Mouse (Mus musculus): Measurements from ENCODE around the gene C1qtnf12. TPM values are rescaled to one million over a fixed set of nuclear protein-coding genes. Genes with fewer than 3 reads are reported as not detected.

Gene C1qtnf12
- polyA plus RNA-seq, 1 experiment = 7.7 TPM

- peaks cover 73% of the 10 kb centered on the region for H3K4me1 ChIP-seq (ENCODE audit: control insufficient read depth)
- H3K36me3 ChIP-seq (ENCODE audit: control insufficient read depth) = peaks cover 27% of the 10 kb centered on the region
- H3K4me3 ChIP-seq (replicated peaks) = peak within 1 kb of the TSS; percentile 78
- no peaks in the 10 kb centered on the region for H3K27me3 ChIP-seq (ENCODE audit: control insufficient read depth)
- TF ChIP-seq GATA1 (IDR thresholded peaks at IDR 0.05; ENCODE audit: low read length) (no peak), TAL1 (IDR thresholded peaks at IDR 0.05; ENCODE audit: low read length) (no peak)
- H3K9me3 ChIP-seq (ENCODE audit: control insufficient read depth, low read length) = no peaks in the 10 kb centered on the region
Observed at GRCm38 (mm10) chr4:155992241-155992905, 30.3 kb downstream of the C1qtnf12 start, which contains the start of the genes B3galt6 and Sdf4. B3galt6 (minus strand) TSS chr4:155992649. Sdf4 (plus strand) TSS chr4:155992872.

GRCm38 (mm10) chr4:155992906-155993547, 30.9 kb downstream of the C1qtnf12 start:
- peak overlapping the region; percentile 78 for H3K4me3 ChIP-seq (replicated peaks)
- peaks cover 34% of the 10 kb centered on the region for H3K36me3 ChIP-seq (ENCODE audit: control insufficient read depth)
- peaks cover 72% of the 10 kb centered on the region for H3K4me1 ChIP-seq (ENCODE audit: control insufficient read depth)

GRCm38 (mm10) chr4:155993606-155994005, 31.5 kb downstream of the C1qtnf12 start:
- no peaks in the 10 kb centered on the region for H3K9me3 ChIP-seq (ENCODE audit: control insufficient read depth, low read length)

More at GRCm38 (mm10) chr4:155992906-155993547, 30.9 kb downstream of the C1qtnf12 start:
- no peaks in the 10 kb centered on the region for H3K27me3 ChIP-seq (ENCODE audit: control insufficient read depth)
- no peak for TF ChIP-seq GATA1 (IDR thresholded peaks at IDR 0.05; ENCODE audit: low read length)
- TF ChIP-seq TAL1 (IDR thresholded peaks at IDR 0.05; ENCODE audit: low read length) = no peak
- H3K9me3 ChIP-seq (ENCODE audit: control insufficient read depth, low read length) = no peaks in the 10 kb centered on the region

GRCm38 (mm10) chr4:156004109-156004508, 42.0 kb downstream of the C1qtnf12 start:
- H3K4me1 ChIP-seq (ENCODE audit: control insufficient read depth) = no peaks in the 10 kb centered on the region
- peaks cover 93% of the 10 kb centered on the region for H3K36me3 ChIP-seq (ENCODE audit: control insufficient read depth)
- H3K4me3 ChIP-seq (replicated peaks) = no peak overlapping the region
- H3K9me3 ChIP-seq (ENCODE audit: control insufficient read depth, low read length) = no peaks in the 10 kb centered on the region
- H3K27me3 ChIP-seq (ENCODE audit: control insufficient read depth) = no peaks in the 10 kb centered on the region
- TF ChIP-seq GATA1 (IDR thresholded peaks at IDR 0.05; ENCODE audit: low read length) (no peak), TAL1 (IDR thresholded peaks at IDR 0.05; ENCODE audit: low read length) (no peak)

More at GRCm38 (mm10) chr4:155993606-155994005, 31.5 kb downstream of the C1qtnf12 start:
- H3K4me3 ChIP-seq (replicated peaks) = peak overlapping the region; percentile 78
- H3K4me1 ChIP-seq (ENCODE audit: control insufficient read depth) = peaks cover 67% of the 10 kb centered on the region
- TF ChIP-seq TAL1 (IDR thresholded peaks at IDR 0.05; ENCODE audit: low read length) (no peak), GATA1 (IDR thresholded peaks at IDR 0.05; ENCODE audit: low read length) (no peak)
- H3K36me3 ChIP-seq (ENCODE audit: control insufficient read depth) = peaks cover 40% of the 10 kb centered on the region
- H3K27me3 ChIP-seq (ENCODE audit: control insufficient read depth) = no peaks in the 10 kb centered on the region

- H3K36me3 ChIP-seq (ENCODE audit: control insufficient read depth) = peaks cover 95% of the 10 kb centered on the region
- H3K4me1 ChIP-seq (ENCODE audit: control insufficient read depth) = no peaks in the 10 kb centered on the region
- H3K4me3 ChIP-seq (replicated peaks) = no peak overlapping the region
- H3K27me3 ChIP-seq (ENCODE audit: control insufficient read depth) = no peaks in the 10 kb centered on the region
- TF ChIP-seq TAL1 (IDR thresholded peaks at IDR 0.05; ENCODE audit: low read length) = no peak
- no peak for TF ChIP-seq GATA1 (IDR thresholded peaks at IDR 0.05; ENCODE audit: low read length)
- H3K9me3 ChIP-seq (ENCODE audit: control insufficient read depth, low read length) = no peaks in the 10 kb centered on the region
Observed at GRCm38 (mm10) chr4:156008369-156008768, 46.3 kb downstream of the C1qtnf12 start.

- Histone ChIP-seq H3K4me1 (ENCODE audit: control insufficient read depth) (no peaks in the 10 kb centered on the region), H3K9me3 (ENCODE audit: control insufficient read depth, low read length) (no peaks in the 10 kb centered on the region), H3K4me3 (replicated peaks) (no peak within 1 kb of the TSS), H3K36me3 (ENCODE audit: control insufficient read depth) (peaks cover 82% of the 10 kb centered on the region), H3K27me3 (ENCODE audit: control insufficient read depth) (no peaks in the 10 kb centered on the region)
- TF ChIP-seq GATA1 (IDR thresholded peaks at IDR 0.05; ENCODE audit: low read length) (no peak), TAL1 (IDR thresholded peaks at IDR 0.05; ENCODE audit: low read length) (no peak)
Observed at GRCm38 (mm10) chr4:156013637-156014036, 51.5 kb downstream of the C1qtnf12 start, which contains the start of gene Tnfrsf4. Tnfrsf4 (plus strand) TSS chr4:156013843.

- H3K27me3 ChIP-seq (ENCODE audit: control insufficient read depth) = no peaks in the 10 kb centered on the region
Observed at GRCm38 (mm10) chr4:156014436-156014835, 52.3 kb downstream of the C1qtnf12 start.

More at GRCm38 (mm10) chr4:156014436-156014835, 52.3 kb downstream of the C1qtnf12 start:
- Histone ChIP-seq H3K9me3 (ENCODE audit: control insufficient read depth, low read length) (no peaks in the 10 kb centered on the region), H3K36me3 (ENCODE audit: control insufficient read depth) (peaks cover 74% of the 10 kb centered on the region), H3K4me1 (ENCODE audit: control insufficient read depth) (no peaks in the 10 kb centered on the region), H3K4me3 (replicated peaks) (no peak overlapping the region)
- no peak for TF ChIP-seq GATA1 (IDR thresholded peaks at IDR 0.05; ENCODE audit: low read length)

Other genes with a start within 250 kb of the C1qtnf12 start
- 0.01 and 0.06 TPM in 2 replicates for gene Tmem240, start 227.5 kb upstream of the C1qtnf12 start, polyA plus RNA-seq (2012)
- 1.0 and 1.1 TPM in 2 replicates for gene Atad3a, start 201.2 kb upstream of the C1qtnf12 start, polyA plus RNA-seq (2012)
- 0.01 TPM in 1 of 2 replicates, not detected in the other for gene Vwa1, start 187.6 kb upstream of the C1qtnf12 start, polyA plus RNA-seq (2012)
- gene Tmem88b, start 176.4 kb upstream of the C1qtnf12 start, polyA plus RNA-seq (2012) = not detected in 2 replicates
- 0.10 TPM in 1 of 2 replicates, not detected in the other for gene Ankrd65, start 171.9 kb upstream of the C1qtnf12 start, polyA plus RNA-seq (2012)
- gene Mrpl20, start 159.4 kb upstream of the C1qtnf12 start, polyA plus RNA-seq (2012) = 1.9 and 2.3 TPM in 2 replicates
- gene Ccnl2, start 149.8 kb upstream of the C1qtnf12 start, polyA plus RNA-seq (2012) = 4.7 and 4.8 TPM in 2 replicates
- 28.2 and 40.5 TPM in 2 replicates for gene Aurkaip1, start 131.0 kb upstream of the C1qtnf12 start, polyA plus RNA-seq (2012)
- 0.11 TPM in 1 of 2 replicates, not detected in the other for gene Mxra8, start 122.6 kb upstream of the C1qtnf12 start, polyA plus RNA-seq (2012)
- gene Dvl1, start 114.9 kb upstream of the C1qtnf12 start, polyA plus RNA-seq (2012) = 8.1 and 8.2 TPM in 2 replicates
- gene Tas1r3, start 99.0 kb upstream of the C1qtnf12 start, polyA plus RNA-seq (2012) = not detected in 2 replicates
- gene Cptp, start 92.9 kb upstream of the C1qtnf12 start, polyA plus RNA-seq (2012) = 0.17 and 0.55 TPM in 2 replicates
- 0.94 and 1.8 TPM in 2 replicates for gene Ints11, start 92.8 kb upstream of the C1qtnf12 start, polyA plus RNA-seq (2012)
- gene Pusl1, start 70.5 kb upstream of the C1qtnf12 start, polyA plus RNA-seq (2012) = 2.1 and 3.5 TPM in 2 replicates
- gene Acap3, start 70.5 kb upstream of the C1qtnf12 start, polyA plus RNA-seq (2012) = 3.8 and 4.1 TPM in 2 replicates
- gene Ube2j2, start 18.5 kb upstream of the C1qtnf12 start, polyA plus RNA-seq (2012) = 12.5 and 13.5 TPM in 2 replicates
- gene B3galt6, start 30.3 kb downstream of the C1qtnf12 start, polyA plus RNA-seq (2012) = 0.11 and 0.22 TPM in 2 replicates
- 3.2 and 4.3 TPM in 2 replicates for gene Sdf4, start 30.6 kb downstream of the C1qtnf12 start, polyA plus RNA-seq (2012)
- gene Tnfrsf4, start 51.5 kb downstream of the C1qtnf12 start, polyA plus RNA-seq (2012) = 0.11 and 0.24 TPM in 2 replicates
- not detected in 2 replicates for gene Tnfrsf18, start 63.8 kb downstream of the C1qtnf12 start, polyA plus RNA-seq (2012)
- gene Ttll10, start 97.1 kb downstream of the C1qtnf12 start, polyA plus RNA-seq (2012) = not detected in 2 replicates
- gene 9430015G10Rik, start 147.7 kb downstream of the C1qtnf12 start, polyA plus RNA-seq (2012) = 0.90 and 0.96 TPM in 2 replicates
- 0.10 TPM in 2 replicates for gene Rnf223, start 168.2 kb downstream of the C1qtnf12 start, polyA plus RNA-seq (2012)
- 0.45 and 0.51 TPM in 2 replicates for gene Agrn, start 235.2 kb downstream of the C1qtnf12 start, polyA plus RNA-seq (2012)
- 0.75 and 0.80 TPM in 2 replicates for gene Isg15, start 238.5 kb downstream of the C1qtnf12 start, polyA plus RNA-seq (2012)
- gene AW011738, start 241.0 kb downstream of the C1qtnf12 start, polyA plus RNA-seq (2012) = 0.13 and 0.15 TPM in 2 replicates

Measured in erythroblast, embryonic 14.5 days (primary cell).